Mouse (Mus musculus): Measurements from ENCODE around the gene 4930512M02Rik. TPM values are rescaled to one million over a fixed set of nuclear protein-coding genes. Genes with fewer than 3 reads are reported as not detected.

Gene 4930512M02Rik
- polyA plus RNA-seq, 1 experiment, result not detected

DNA sequence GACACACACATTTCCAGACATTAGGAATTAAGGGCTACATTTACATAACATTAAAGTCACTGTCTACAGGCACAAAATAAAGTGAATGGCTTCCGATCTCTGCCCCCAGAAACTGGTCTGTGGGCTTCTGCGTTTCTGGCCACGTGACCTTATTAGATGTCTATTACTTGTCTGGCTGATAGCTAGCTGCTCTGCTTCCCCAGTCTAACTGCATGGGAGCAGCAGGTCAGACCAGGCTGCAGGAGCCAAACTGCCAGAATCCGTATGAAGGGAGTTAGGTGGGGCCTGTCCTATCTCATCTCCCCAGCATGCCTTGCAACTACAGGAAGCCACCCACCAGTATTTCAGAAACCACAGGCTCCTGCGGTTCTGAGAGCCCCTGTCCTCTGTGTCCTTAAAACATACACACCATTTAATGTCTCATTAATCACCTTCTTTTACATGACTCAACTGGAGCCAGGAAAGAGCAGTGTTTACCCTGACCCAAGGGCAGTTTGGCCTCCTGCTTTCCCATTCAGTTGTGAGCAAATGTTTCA lies 29.4 kb upstream of the 4930512M02Rik start:
- no peaks in the 10 kb centered on the region for H3K4me1 ChIP-seq (ENCODE audit: control insufficient read depth, insufficient read depth, low read length)
- TF ChIP-seq POLR2A (IDR thresholded peaks at IDR 0.05; ENCODE audit: borderline replicate concordance, extremely low read depth, low read depth, low read length), result no peak
- no peak for TF ChIP-seq CTCF (IDR thresholded peaks at IDR 0.05; ENCODE audit: insufficient read depth, low read length)
- 32% methylated on average over 5 of the region's 5 CpGs for WGBS
- no peak for DNase-seq
- no peak overlapping the region for H3K4me3 ChIP-seq (replicated peaks; ENCODE audit: extremely low read depth, low read depth, low read length)

DNA sequence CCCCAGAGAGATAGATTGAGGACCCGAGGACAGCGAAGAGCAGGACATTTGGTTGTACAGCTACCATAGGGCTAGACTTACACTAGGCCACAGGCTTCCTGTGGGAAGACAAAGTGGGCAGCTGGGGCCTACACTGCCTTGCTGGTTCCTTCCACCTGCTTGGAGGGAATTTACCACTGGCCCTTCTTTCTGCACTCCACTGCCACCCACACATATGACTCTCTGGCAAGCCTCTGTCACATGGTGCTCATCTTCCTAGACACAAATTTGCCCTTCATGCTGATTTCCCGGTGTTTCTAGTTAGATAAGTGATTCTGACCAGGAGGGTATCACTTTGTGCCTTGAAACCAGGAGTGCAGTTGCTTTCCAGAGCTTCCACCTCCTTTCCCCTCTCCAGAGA lies 28.8 kb upstream of the 4930512M02Rik start:
- Histone ChIP-seq H3K4me3 (replicated peaks; ENCODE audit: extremely low read depth, low read depth, low read length) (no peak overlapping the region), H3K4me1 (ENCODE audit: control insufficient read depth, insufficient read depth, low read length) (no peaks in the 10 kb centered on the region)
- WGBS, result 66% methylated on average over 3 of the region's 3 CpGs
- no peak for DNase-seq
- TF ChIP-seq POLR2A (IDR thresholded peaks at IDR 0.05; ENCODE audit: borderline replicate concordance, extremely low read depth, low read depth, low read length) (no peak), CTCF (IDR thresholded peaks at IDR 0.05; ENCODE audit: insufficient read depth, low read length) (no peak)

DNA sequence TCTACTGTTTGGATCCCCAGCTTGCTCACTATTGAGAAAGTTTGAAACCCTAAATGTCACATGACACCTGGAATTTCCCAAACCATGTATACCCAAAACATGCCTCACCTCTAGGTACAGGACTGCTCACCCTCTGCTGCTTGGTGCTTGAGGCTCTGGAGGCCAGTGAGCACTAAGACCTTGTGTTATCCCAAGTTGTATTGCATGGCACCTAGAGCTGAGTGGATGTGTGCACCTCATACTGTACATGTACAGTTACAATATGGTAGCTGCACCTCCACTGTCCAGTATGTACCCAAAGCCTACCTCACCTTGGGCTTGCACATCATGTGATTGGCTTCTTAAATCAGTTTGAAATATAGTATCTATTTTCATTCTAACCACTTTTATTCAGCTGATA lies 16.7 kb upstream of the 4930512M02Rik start:
- Histone ChIP-seq H3K4me1 (ENCODE audit: control insufficient read depth, insufficient read depth, low read length) (no peaks in the 10 kb centered on the region), H3K4me3 (replicated peaks; ENCODE audit: extremely low read depth, low read depth, low read length) (no peak overlapping the region)
- TF ChIP-seq POLR2A (IDR thresholded peaks at IDR 0.05; ENCODE audit: borderline replicate concordance, extremely low read depth, low read depth, low read length) (no peak), CTCF (IDR thresholded peaks at IDR 0.05; ENCODE audit: insufficient read depth, low read length) (no peak)
- no peak for DNase-seq

DNA sequence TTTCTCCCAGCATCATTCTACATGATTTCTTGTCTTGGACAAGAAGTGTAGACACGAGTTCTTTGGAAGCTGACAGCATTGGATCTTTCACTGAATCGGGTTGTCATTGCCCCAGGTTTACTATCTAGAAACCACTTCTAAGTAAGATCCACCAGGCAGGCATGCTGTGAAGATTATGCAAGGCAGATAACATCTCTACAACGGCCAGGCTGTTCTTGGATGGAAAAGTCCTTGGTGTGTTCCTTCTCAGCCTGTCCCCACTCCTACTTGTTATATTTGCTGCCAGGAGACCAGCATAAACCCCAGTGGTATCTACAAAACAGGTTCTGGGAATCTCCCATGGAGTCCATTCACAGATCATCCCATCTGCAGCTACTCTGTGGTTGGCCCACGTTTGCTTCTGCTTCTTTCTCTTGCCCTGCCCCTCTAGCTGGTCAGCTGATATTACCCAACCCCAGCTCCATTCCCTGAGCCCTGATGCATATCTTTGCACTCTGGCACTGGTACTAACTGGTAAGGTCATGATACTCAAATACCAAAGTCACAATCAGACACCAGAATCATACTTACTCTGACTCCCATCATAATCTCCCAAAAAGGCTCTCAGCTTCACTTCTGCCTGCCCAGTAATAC lies 3.4 kb downstream of the 4930512M02Rik start:
- TF ChIP-seq POLR2A (IDR thresholded peaks at IDR 0.05; ENCODE audit: borderline replicate concordance, extremely low read depth, low read depth, low read length) (no peak), CTCF (IDR thresholded peaks at IDR 0.05; ENCODE audit: insufficient read depth, low read length) (no peak)
- DNase-seq, result no peak
- Histone ChIP-seq H3K4me3 (replicated peaks; ENCODE audit: extremely low read depth, low read depth, low read length) (no peak overlapping the region), H3K4me1 (ENCODE audit: control insufficient read depth, insufficient read depth, low read length) (no peaks in the 10 kb centered on the region)
- 39% methylated on average over 4 of the region's 4 CpGs for WGBS

DNA sequence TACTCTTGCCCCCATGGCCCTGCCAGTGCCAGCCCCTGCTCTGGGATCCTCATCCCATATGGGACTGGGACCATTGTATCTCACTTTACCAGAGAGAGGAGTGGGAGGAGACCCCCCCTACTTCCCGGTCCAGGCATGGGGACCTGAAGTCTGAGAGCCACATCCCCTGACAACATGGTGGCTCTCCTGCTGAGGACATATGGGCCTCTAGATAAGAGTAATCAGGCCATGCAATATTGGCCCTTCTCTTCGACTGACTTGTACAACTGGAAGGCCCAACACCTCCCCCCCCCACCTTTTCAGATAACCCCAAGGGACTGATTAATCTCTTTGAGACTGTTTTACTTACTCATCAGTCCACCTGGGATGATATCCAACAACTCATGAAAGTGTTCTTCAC lies 18.4 kb downstream of the 4930512M02Rik start:
- Histone ChIP-seq H3K4me3 (replicated peaks; ENCODE audit: extremely low read depth, low read depth, low read length) (no peak overlapping the region), H3K4me1 (ENCODE audit: control insufficient read depth, insufficient read depth, low read length) (no peaks in the 10 kb centered on the region)
- WGBS, result 75% methylated on average over 2 of the region's 2 CpGs
- TF ChIP-seq CTCF (IDR thresholded peaks at IDR 0.05; ENCODE audit: insufficient read depth, low read length), result no peak
- TF ChIP-seq POLR2A (IDR thresholded peaks at IDR 0.05; ENCODE audit: borderline replicate concordance, extremely low read depth, low read depth, low read length), result no peak
- DNase-seq, result no peak

DNA sequence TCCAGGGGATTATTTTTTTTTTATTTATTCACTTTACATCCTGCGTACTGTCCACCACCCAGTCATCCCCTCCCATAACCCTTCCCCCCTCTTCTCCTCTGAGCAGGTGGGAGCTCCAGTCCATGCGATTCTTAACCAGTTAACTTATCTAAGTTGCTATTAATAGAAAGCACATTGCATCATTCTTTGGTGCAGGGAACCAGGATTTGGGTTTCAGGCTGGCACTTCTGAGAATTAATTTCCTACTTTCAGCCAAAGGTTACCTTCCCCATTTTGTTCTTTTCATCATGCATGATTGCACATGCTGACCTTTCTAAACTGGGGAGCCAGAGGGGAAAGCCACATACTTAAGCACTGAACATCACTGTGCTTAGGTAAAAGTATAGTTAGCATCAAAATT lies 40.3 kb downstream of the 4930512M02Rik start:
- 50% methylated on average over 2 of the region's 2 CpGs for WGBS
- TF ChIP-seq CTCF (IDR thresholded peaks at IDR 0.05; ENCODE audit: insufficient read depth, low read length), result no peak
- no peak for TF ChIP-seq POLR2A (IDR thresholded peaks at IDR 0.05; ENCODE audit: borderline replicate concordance, extremely low read depth, low read depth, low read length)
- no peaks in the 10 kb centered on the region for H3K4me1 ChIP-seq (ENCODE audit: control insufficient read depth, insufficient read depth, low read length)
- H3K4me3 ChIP-seq (replicated peaks; ENCODE audit: extremely low read depth, low read depth, low read length), result no peak overlapping the region
- no peak for DNase-seq

DNA sequence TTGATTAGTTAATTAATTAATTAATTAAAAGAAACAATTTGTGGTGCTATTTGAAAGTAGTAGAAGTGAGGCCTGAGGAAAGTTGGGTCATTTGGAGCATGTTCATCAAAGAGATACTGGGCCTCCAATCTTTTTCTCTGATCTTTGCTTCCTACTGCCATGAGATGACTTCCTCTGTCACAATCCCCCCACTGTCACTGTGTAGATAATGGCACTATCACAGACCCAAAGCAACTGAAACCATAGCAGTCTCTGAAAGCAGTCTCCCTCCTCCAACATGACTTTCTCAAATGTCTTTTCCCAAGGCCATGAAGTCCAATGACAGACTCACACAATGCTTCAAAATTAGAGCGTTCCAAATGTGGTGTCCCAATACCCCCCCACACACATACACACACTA lies 41.2 kb downstream of the 4930512M02Rik start:
- H3K4me3 ChIP-seq (replicated peaks; ENCODE audit: extremely low read depth, low read depth, low read length), result no peak overlapping the region
- 89% methylated on average over 1 of the region's 1 CpGs for WGBS
- DNase-seq, result no peak
- H3K4me1 ChIP-seq (ENCODE audit: control insufficient read depth, insufficient read depth, low read length), result no peaks in the 10 kb centered on the region
- TF ChIP-seq CTCF (IDR thresholded peaks at IDR 0.05; ENCODE audit: insufficient read depth, low read length) (no peak), POLR2A (IDR thresholded peaks at IDR 0.05; ENCODE audit: borderline replicate concordance, extremely low read depth, low read depth, low read length) (no peak)

DNA sequence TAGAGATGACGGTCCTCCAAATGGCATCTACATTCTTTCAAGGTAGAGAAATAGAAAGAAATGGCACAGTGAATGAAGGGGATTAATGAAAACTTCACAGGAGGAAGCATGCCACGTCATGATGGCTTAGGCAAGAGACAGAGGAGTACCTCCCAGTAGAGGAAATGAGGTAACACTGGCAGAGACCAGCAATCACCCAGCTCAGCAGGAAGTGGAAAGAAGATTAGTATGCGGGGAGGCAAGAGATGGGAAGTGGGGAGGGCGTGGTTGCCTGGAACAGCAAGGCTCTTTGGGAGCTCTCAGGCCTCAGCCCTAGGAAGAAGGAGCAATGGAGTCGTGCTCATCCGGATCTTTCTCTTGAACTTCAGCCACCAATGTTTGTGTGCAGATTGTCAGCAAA lies 53.9 kb downstream of the 4930512M02Rik start:
- TF ChIP-seq CTCF (IDR thresholded peaks at IDR 0.05; ENCODE audit: insufficient read depth, low read length) (no peak), POLR2A (IDR thresholded peaks at IDR 0.05; ENCODE audit: borderline replicate concordance, extremely low read depth, low read depth, low read length) (no peak)
- 43% methylated on average over 6 of the region's 6 CpGs for WGBS
- Histone ChIP-seq H3K4me3 (replicated peaks; ENCODE audit: extremely low read depth, low read depth, low read length) (no peak overlapping the region), H3K4me1 (ENCODE audit: control insufficient read depth, insufficient read depth, low read length) (peaks cover 2% of the 10 kb centered on the region; the same call in 1 of the 2 replicates)
- no peak for DNase-seq

DNA sequence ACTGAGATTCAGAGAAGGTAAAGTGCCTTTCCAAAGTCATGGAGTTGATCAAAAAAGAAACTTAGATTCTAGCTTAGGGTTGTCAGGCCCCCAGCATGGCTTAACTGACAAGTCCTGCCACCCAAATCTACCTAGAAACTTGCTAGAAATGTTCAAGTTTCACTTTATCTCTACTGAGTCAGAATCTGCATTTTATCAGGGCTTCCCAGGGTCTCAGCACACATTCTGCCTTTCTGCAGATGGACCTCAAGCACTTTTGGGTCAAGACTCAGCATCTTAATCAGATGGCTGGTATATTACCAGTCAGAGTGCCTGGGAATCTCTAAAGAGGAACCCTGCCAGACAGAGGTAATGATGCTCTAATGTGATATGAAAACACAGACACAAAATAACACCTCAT lies 56.9 kb downstream of the 4930512M02Rik start:
- TF ChIP-seq CTCF (IDR thresholded peaks at IDR 0.05; ENCODE audit: insufficient read depth, low read length) (no peak), POLR2A (IDR thresholded peaks at IDR 0.05; ENCODE audit: borderline replicate concordance, extremely low read depth, low read depth, low read length) (no peak)
- Histone ChIP-seq H3K4me1 (ENCODE audit: control insufficient read depth, insufficient read depth, low read length) (peaks cover 2% of the 10 kb centered on the region; the same call in 1 of the 2 replicates), H3K4me3 (replicated peaks; ENCODE audit: extremely low read depth, low read depth, low read length) (no peak overlapping the region)
- DNase-seq, result no peak

DNA sequence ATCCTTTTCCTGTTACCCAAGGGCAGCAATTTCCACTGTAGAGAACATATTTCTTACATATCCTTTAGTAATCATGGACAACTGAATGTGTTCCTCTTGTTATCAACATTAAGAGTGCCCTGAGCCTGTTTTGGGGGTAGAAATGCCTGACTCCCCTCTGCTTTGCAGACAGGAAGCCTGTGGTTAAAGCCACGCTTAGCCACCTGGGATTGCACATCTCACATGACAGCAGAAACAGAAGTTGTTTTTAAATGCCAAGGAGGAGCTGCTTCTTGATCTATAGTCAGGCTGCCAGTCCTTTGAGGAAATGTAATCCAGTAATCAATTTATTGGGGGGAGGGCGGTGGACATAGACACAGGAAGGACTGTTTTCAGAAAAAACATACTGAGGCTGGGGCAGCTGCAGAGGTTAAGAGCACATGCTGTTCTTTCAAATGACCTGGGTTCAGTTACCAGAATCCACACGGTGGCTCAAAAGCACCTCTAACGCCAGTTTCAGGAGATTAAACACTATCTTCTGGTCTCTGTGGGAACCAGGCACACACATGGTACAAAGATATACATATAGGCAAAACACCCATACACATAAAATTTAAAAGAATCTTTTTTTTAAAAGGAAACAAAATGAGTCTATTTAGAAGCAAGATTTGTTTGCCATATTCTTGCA lies 58.0 kb downstream of the 4930512M02Rik start:
- TF ChIP-seq POLR2A (IDR thresholded peaks at IDR 0.05; ENCODE audit: borderline replicate concordance, extremely low read depth, low read depth, low read length), result no peak
- no peak for TF ChIP-seq CTCF (IDR thresholded peaks at IDR 0.05; ENCODE audit: insufficient read depth, low read length)
- no peak for DNase-seq
- WGBS, result 41% methylated on average over 4 of the region's 4 CpGs

More for the DNA sequence above, 58.0 kb downstream of the 4930512M02Rik start:
- Histone ChIP-seq H3K4me3 (replicated peaks; ENCODE audit: extremely low read depth, low read depth, low read length) (no peak overlapping the region), H3K4me1 (ENCODE audit: control insufficient read depth, insufficient read depth, low read length) (peaks cover 2% of the 10 kb centered on the region; the same call in 1 of the 2 replicates)
